Mouse (Mus musculus): ENCODE results near the gene Esrp2.

DNA sequence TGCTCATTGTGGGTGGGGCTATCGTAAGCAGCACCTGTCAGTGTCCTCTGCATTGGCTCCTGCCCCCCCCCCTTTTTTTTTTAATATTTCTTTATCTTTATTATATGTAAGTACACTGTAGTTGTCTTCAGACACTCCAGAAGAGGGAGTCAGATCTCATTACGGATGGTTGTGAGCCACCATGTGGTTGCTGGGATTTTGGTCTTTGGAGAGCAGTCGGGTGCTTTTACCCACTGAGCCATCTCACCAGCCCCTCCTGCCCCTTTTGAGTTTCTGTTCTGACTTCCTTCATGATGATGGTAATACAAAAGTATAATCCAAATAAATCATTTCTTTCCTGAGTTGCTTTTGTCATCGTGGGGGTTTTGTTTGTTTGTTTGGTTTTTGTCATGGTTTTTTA lies 34.5 kb downstream of the Esrp2 start:
- TF ChIP-seq POLR2A (IDR thresholded peaks at IDR 0.05; ENCODE audit: low read depth, low read length) (no peak), CTCF (IDR thresholded peaks at IDR 0.05; ENCODE audit: extremely low read depth, insufficient read depth, insufficient read length, insufficient replicate concordance) (no peak)
